Mouse (Mus musculus) liver, adult 2 months (tissue): ENCODE measurements around the gene Sema5a. TPM values are rescaled to one million over a fixed set of nuclear protein-coding genes. Genes with fewer than 3 reads are reported as not detected.

Source experiments
- DNase-seq: peaks from one replicate; pipeline ENCODE4 v3.0.0-alpha.2; 2011; ENCODE audit warnings: low read depth, low spot score; ENCODE audit errors: extremely low read depth
- H3K27ac ChIP-seq: fragments of 200-500 bp; replicated peaks from 2 replicates; pipeline ENCODE4 v1.5.1; 2012; ENCODE audit warnings: low read depth, mild to moderate bottlenecking, control low read depth, inconsistent platforms, low read length; ENCODE audit not compliant: insufficient read depth
- H3K27me3 ChIP-seq: fragments of 200-500 bp; 2 replicates; pipeline ENCODE4 v1.6.1; 2012; ENCODE audit warnings: mild to moderate bottlenecking, moderate library complexity, low read length, inconsistent platforms; ENCODE audit not compliant: control insufficient read depth, insufficient read depth
- H3K36me3 ChIP-seq: fragments of 200-500 bp; 2 replicates; pipeline ENCODE4 v1.6.1; 2012; ENCODE audit warnings: low read length, inconsistent platforms; ENCODE audit not compliant: control insufficient read depth, insufficient read depth
- H3K4me1 ChIP-seq: fragments of 200-500 bp; 2 replicates; pipeline ENCODE4 v1.6.1; 2011; ENCODE audit warnings: low read length; ENCODE audit not compliant: control insufficient read depth, insufficient read depth
- H3K4me3 ChIP-seq: fragments of 200-500 bp; 2 replicates; pipeline ENCODE4 v1.5.1; 2011; ENCODE audit warnings: low read depth, mild to moderate bottlenecking, control low read depth, low read length, moderate library complexity; ENCODE audit not compliant: insufficient read depth
- H3K79me2 ChIP-seq: fragments of 200-500 bp; 2 replicates; pipeline ENCODE4 v1.6.1; 2012; ENCODE audit warnings: inconsistent platforms, mild to moderate bottlenecking, low read length, moderate library complexity; ENCODE audit not compliant: control insufficient read depth, insufficient read depth
- H3K9ac ChIP-seq: fragments of 200-500 bp; 2 replicates; pipeline ENCODE4 v1.6.1; 2012; ENCODE audit warnings: low read depth, mild to moderate bottlenecking, control low read depth, inconsistent platforms, low read length
- CTCF ChIP-seq: fragments of 200-500 bp; IDR thresholded peaks from 2 replicates; pipeline ENCODE4 v1.5.1; 2011; ENCODE audit warnings: low read depth, low read length, control low read depth
- POLR2A ChIP-seq: fragments of 200-500 bp; IDR thresholded peaks from 2 replicates; pipeline ENCODE4 v1.6.1; 2011; ENCODE audit warnings: low read length, control low read depth; ENCODE audit not compliant: insufficient read depth; ENCODE audit errors: extremely low read depth
- WGBS: fragments of 180-500 bp; shearing (Covaris S2); methylation state at CpG from one replicate; pipeline ENCODE4 v1.1.7; 2018; 5-methylcytosine and 5-hydroxymethylcytosine counted together
- polyA plus RNA-seq: library from polyadenylated mRNA; depleted of rRNA; stranded (reverse); fragments of >200 nt; gene quantifications from 2 replicates; pipeline ENCODE4 v1.2.3, GENCODE M21; 2012
- total RNA-seq: library from RNA; depleted of rRNA; stranded (reverse); fragments of >200 nt; gene quantifications from 2 replicates; pipeline ENCODE4 v1.2.3, GENCODE M21; 2014

Gene Sema5a
- total and polyA plus RNA-seq, 2 experiments = 0.22 to 0.46 TPM

GRCm38 (mm10) chr15:32233451-32233850, 11.2 kb upstream of the Sema5a start:
- no peak for DNase-seq
- Histone ChIP-seq H3K4me1 (no peaks in the 10 kb centered on the region; the same call in 1 of the 2 replicates), H3K27ac (no peak overlapping the region), H3K79me2 (no peaks in the 10 kb centered on the region), H3K27me3 (no peaks in the 10 kb centered on the region), H3K9ac (no peak overlapping the region), H3K4me3 (no peak overlapping the region), H3K36me3 (no peaks in the 10 kb centered on the region)
- WGBS = 97% methylated on average over 1 of the region's 1 CpGs
- TF ChIP-seq CTCF (no peak), POLR2A (no peak)

- Histone ChIP-seq H3K27ac (no peak overlapping the region), H3K27me3 (no peaks in the 10 kb centered on the region), H3K4me3 (no peak overlapping the region), H3K4me1 (no peaks in the 10 kb centered on the region), H3K9ac (no peak overlapping the region), H3K79me2 (no peaks in the 10 kb centered on the region), H3K36me3 (no peaks in the 10 kb centered on the region)
- TF ChIP-seq CTCF = no peak
- no peak for TF ChIP-seq POLR2A
- no peak for DNase-seq
- 91% methylated on average over 2 of the region's 2 CpGs for WGBS
These were observed 5.5 kb upstream of the Sema5a start for GRCm38 (mm10) chr15:32239099-32239498.

GRCm38 (mm10) chr15:32240159-32240558, 4.5 kb upstream of the Sema5a start:
- no peak overlapping the region for H3K27ac ChIP-seq
- 70% methylated on average over 3 of the region's 3 CpGs for WGBS
- H3K27me3 ChIP-seq = no peaks in the 10 kb centered on the region
- no peak overlapping the region for H3K4me3 ChIP-seq
- no peaks in the 10 kb centered on the region for H3K36me3 ChIP-seq
- no peaks in the 10 kb centered on the region for H3K79me2 ChIP-seq
- no peak overlapping the region for H3K9ac ChIP-seq
- DNase-seq = no peak
- H3K4me1 ChIP-seq = peaks cover under 1% of the 10 kb centered on the region; the same call in 1 of the 2 replicates
- TF ChIP-seq POLR2A (no peak), CTCF (no peak)

GRCm38 (mm10) chr15:32241666-32242065, 2.9 kb upstream of the Sema5a start:
- Histone ChIP-seq H3K4me1 (peaks cover 2% of the 10 kb centered on the region; the same call in 1 of the 2 replicates), H3K9ac (no peak overlapping the region), H3K4me3 (no peak overlapping the region), H3K27me3 (no peaks in the 10 kb centered on the region), H3K79me2 (no peaks in the 10 kb centered on the region), H3K36me3 (no peaks in the 10 kb centered on the region), H3K27ac (no peak overlapping the region)
- TF ChIP-seq CTCF (no peak), POLR2A (no peak)
- 86% methylated on average over 6 of the region's 6 CpGs for WGBS
- DNase-seq = no peak

- Histone ChIP-seq H3K79me2 (no peaks in the 10 kb centered on the region), H3K36me3 (no peaks in the 10 kb centered on the region), H3K4me1 (peaks cover 2% of the 10 kb centered on the region; the same call in 1 of the 2 replicates), H3K4me3 (peak overlapping the region; percentile 11), H3K27me3 (no peaks in the 10 kb centered on the region), H3K27ac (no peak overlapping the region), H3K9ac (no peak overlapping the region)
- WGBS = 67% methylated on average over 12 of the region's 12 CpGs
- DNase-seq = no peak
- TF ChIP-seq POLR2A (no peak), CTCF (no peak)
These were observed 1.4 kb upstream of the Sema5a start for GRCm38 (mm10) chr15:32243096-32243785.

- TF ChIP-seq POLR2A (no peak), CTCF (no peak)
- Histone ChIP-seq H3K36me3 (no peaks in the 10 kb centered on the region), H3K4me1 (peaks cover 2% of the 10 kb centered on the region; the same call in 1 of the 2 replicates), H3K27ac (peak overlapping the region; percentile 49), H3K9ac (peak overlapping the region; percentile 73), H3K4me3 (peak overlapping the region; percentile 93), H3K79me2 (no peaks in the 10 kb centered on the region), H3K27me3 (no peaks in the 10 kb centered on the region)
- WGBS = 36% methylated on average over 7 of the region's 7 CpGs
- DNase-seq = no peak
These were observed 786 bp upstream of the Sema5a start for GRCm38 (mm10) chr15:32243824-32244223.
